Mouse (Mus musculus) brain, embryonic 18.5 days (tissue): ENCODE measurements at regions not wholly inside any gene's neighbourhood (a gene's known extent, or its start where the extent isn't known, plus 50 kb on each side); places are given as distances from the start of the nearest gene placed in this dataset.

Experiments used
- DNase-seq: peaks from one replicate; pipeline ENCODE4 v3.0.0-alpha.2; 2012; ENCODE audit warnings: low read depth, low spot score

DNA sequence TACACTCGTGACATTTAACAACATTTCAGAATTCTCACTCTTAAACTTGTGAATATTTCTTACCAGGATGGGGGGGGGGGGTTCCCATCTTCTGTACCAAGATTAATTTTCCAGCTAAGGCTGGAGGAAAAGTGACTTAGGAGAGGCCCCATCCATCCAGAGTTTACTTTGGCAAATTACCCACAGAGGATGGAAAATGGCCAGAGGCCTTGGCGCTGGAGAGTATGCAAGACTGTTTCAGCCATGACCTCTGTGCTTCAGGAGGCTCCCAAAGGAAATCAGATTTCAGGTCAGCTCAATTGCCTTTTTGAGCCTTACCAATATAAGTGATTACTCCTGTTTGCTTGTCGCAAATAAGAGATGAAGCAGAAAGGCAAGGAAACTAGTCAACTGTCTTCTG is 143.4 kb upstream of the F930015N05Rik start:
- no peak for DNase-seq

DNA sequence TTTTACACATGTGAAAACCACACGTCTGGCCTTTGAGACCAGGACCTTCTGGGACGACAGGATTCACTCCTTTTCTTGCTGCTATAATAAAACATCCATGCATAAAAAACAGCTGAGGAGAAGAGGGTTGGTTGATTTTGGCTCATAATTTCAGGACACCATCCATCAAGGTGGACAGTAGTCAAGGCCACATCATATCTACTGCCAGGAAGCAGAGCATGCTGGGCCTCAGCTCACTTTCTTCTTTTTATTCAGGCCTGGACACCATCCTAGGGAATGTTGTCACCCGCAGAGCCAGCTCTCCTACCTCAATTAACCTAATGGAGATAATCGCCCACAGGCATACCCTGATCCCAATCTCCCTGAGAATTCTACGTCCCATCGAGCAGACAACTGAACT is 149.6 kb upstream of the F930015N05Rik start:
- no peak for DNase-seq

DNA sequence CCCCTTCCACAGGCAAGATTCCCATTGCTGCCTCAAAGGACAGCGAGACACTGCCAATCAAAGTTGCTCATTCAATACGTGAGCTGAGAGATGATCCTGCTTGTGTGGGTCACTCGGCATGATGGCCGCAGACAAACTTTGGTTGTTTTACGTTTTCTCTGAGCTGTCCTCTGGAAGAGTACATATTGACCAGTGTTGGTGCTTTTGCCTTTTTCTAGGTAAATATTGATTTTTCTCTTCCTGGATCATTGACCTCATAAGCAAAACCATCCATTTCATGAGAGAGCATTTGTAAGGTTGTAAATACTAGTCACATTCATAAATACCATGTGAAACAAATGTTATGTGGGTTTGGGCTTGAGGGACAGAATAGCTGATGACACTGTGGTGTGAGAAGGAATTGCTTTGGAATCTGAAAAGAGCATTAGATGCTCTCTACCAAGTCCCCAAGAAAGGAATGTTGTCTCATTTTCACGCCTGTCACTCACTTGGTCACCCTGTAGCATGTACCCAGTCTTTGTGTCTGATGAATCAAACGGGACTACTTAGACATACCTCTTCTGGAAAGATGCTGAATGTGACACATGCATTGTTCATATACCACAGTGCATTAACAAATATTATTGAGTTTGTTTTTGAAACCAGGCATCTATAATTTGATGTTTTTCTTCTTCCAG is 150.7 kb upstream of the F930015N05Rik start:
- no peak for DNase-seq

DNA sequence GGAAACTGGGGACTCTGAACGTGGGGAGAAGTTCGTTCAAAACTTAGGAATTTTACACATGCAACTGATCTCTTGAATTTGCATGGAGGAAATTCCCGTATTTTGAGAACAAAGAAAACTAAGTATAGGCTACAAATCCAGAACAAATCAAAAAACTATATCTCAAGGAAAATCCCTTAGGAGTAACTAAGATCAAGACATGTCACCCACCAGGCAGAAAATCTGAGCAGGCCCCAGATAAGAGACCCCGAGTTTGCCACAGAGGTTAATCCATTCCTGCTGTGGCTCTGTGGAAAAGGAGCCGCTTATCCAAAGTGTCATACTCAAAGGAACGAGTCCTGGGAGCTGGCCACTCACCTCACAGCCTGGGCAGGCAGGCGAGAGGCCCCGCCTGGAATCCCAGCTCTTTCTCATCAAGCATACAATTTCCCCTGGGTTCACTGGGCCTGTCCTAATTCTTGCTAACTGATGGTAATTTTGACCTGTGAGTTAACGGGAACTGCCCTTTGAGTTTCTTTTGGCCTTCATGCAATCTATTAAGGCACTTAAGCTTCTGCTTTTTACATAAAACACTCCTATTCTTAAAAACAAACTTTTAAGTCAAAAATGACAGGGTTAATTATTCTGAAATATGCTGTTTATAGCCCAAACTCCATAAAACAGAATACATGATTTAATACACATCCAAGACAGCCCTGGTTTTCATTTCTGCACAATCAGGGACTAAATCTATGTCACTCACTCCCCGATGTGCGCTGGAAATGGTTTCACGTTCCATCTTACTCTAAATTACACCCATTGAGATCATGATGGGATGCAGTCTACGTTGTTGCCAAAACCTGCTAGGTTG is 151.5 kb upstream of the F930015N05Rik start:
- DNase-seq = no peak

DNA sequence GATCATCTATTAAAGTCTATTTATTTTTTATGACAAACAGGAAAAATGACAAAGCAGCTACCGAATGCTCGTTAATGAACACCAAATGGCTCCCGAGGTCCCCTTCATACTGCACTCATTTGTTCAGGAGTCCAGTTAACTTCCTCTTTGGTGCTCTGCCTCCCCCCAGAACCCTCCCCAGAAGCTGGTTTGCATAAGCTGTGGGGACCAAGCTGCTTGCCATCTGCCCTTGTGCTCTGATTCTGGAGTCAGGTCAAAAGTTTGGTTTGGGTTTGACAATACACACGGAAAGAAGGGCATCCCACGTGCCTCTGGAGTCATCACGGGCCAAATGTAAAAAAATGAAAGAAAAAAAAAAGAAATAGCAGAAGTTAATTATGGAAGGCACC is 152.1 kb upstream of the F930015N05Rik start:
- no peak for DNase-seq

DNA sequence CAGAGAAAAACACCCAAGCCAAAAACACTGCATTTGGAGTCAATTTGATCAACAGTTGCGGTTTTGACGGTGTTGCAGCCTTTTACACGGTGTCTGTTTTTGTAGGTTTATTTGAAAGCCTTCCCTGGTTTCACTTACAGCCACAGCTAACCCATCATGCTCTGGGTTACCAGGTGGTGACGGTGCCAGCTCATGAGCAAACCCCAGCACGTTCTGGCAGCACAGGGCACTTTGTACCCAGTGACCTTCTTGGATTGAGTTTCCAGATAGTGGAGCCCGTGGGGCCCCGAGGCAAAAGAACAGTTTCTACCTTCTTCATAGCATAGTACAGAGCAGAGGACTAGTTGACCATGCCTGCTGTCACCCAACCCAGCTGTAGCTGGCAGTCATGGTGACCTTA is 152.6 kb upstream of the F930015N05Rik start:
- DNase-seq = no peak

DNA sequence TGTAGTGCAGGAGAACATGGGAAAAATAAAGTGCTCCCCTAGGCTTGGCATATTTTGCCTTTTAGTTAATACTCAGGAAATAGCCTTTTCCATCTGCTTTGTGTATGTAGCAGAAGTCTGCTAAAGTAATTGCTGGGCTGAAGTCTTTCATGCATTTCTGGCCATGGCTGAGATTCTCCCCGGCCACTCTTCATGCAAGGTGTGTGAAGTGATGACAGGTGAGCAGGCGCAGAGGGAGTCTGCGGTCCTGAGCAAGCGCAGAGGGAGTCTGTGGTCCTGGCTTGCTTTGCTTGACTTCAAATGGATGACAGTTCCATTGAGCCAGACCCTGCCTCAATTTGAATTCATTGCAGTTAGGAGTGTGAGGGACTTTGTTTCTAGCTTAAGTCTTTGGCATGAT is 153.6 kb upstream of the F930015N05Rik start:
- no peak for DNase-seq

DNA sequence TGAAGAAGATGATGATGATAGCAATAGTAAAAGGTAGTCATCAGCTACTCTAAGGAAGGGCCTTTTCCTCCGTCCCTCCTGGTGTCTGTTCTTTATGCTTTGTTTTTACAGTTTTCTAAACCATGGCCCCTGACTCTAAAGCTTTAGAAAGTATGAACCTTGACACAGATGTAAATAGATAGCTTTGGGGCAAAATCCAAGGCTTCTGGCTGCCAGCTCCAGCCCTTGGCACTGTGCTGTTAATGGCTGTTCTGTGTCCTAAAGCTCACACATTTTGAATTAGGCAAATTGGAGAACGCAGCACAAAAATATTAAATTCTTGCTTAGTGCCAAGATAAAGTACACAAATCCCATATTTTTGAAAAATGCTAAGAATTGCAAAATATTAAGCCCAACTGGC is 155.8 kb upstream of the F930015N05Rik start:
- no peak for DNase-seq

DNA sequence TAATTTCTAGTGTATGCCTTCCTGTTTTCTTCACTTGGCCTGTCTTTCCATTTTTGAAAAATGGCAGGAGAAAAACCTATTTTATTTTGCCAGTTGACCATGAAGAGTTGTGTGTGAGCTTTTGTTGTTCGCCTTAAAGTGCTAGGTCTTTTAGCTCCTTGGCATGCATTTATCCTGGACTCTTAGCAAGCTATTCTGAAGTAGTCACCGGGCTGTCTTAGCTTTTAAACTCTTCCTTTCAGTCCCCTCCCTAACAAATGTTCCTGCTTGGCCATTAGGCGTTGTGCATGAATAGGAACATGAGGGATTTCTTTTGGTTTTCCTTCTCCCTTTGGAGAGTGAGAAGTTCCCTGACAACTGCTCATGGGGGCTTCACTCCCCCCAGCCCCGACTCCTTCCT is 160.9 kb upstream of the F930015N05Rik start:
- DNase-seq = no peak

DNA sequence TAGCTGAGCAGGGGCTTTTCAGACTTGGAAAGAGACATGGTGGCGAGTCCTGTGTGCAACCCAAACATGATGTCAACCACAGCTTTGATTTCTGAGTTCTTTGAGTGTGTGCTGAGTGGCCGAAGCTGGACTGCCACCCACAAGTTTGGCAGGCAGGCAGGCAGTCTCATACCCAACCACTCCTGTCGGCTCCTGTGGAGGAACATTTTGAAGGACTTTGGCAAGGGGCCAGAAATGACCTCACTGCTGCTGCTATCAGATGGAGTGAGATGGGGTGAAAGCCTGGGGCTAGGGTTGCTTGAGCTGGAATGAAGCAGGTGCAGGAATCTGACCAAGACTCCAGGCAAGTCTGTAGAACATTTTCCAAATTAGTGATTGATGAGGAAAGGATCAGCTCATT is 162.7 kb upstream of the F930015N05Rik start:
- DNase-seq = no peak

DNA sequence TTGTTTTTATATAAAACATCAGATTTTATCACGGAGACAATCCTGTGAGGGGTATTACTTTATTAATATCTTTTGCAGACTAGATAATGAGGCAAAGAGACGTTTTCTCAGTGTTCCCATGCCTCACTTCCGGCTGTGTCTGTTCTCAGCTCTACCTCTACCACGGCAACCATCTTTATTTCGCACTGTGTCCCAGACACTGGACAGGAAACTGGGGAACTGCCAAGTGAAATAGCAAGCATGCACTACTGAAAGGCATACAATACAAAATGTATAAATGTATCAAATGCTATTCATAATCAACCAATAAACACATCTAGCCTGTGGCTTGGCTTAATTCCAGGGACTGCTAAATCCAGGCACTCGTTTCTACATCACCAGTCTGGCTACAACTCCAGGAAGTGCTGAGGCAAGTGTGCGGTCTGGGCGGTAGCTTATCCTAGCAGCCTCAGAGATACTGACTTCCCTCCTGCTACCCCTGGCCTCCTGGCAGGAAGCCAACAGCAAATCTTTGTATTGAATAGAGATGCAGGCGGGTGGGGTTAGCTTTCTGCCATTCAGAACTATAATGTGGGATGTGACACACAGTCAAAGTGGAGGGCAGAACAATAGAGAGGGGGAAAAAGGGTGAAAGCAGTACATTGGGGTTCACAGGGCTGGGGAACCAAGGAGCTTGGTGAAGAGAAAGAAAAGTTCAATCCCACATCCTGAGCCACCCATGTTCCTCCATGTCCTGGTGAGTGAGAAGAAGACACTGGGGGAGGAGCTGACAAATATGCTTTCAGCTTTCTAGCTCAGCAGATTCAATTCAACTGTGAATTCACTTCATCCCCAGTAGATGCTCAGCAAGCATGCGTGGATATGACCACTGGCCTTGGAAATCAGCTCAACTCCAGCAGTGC is 164.0 kb upstream of the F930015N05Rik start:
- no peak for DNase-seq

DNA sequence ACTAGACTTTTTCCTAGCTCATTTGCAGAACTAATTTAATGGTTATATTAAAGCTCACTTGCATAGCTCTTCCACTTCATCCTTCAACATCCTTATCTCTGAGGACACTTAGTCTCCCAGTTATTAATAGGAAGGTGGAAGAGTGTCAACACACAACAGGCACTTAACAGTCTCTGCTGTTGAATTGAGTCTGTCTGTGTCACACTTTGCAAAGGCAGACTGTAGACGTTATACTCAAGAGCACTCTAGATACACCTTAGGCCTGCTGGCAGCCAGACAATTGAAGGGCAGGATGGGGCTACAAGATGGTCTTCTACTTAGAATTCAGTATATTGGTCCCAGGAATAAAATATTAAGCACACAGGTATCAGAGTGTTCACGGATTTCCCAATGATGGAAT is 172.6 kb upstream of the F930015N05Rik start:
- no peak for DNase-seq

DNA sequence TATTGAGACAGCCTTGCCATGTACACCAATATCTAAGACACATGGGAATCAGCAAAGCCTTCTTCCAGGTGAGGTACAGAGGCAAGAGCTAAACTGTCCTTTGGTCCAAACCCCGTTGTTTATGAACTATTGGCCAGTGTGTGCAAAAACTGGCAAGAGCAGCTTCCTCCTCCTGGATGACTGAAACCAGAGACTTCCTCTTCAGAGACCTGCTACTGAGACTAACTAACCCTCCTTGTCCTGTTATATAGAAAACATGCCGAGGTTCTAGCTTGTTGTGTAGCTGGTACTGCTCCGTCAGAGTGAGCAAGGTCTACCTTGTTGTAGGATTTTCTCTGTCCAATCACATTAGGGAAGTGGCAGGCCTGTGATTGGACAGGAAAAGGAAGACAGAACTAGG is 174.3 kb upstream of the F930015N05Rik start:
- DNase-seq = no peak

DNA sequence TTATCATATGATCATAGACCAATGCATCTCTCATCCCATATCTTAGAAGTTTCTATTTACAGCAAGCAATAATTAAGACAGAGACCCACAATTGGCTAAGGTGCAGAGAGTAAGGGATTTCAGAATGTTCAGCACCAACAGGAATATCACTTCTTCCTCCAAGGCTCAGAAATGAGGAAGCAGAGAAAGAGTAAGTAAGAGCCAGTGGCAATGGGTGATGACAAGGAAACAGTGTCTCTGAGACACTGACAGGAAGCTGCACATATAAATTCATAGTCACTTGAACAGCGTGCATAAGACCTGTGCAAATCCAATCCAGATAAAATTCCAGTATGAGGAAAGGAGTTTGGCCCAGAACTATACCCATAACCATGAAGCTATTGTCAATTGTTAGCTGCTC is 178.7 kb upstream of the F930015N05Rik start:
- no peak for DNase-seq

DNA sequence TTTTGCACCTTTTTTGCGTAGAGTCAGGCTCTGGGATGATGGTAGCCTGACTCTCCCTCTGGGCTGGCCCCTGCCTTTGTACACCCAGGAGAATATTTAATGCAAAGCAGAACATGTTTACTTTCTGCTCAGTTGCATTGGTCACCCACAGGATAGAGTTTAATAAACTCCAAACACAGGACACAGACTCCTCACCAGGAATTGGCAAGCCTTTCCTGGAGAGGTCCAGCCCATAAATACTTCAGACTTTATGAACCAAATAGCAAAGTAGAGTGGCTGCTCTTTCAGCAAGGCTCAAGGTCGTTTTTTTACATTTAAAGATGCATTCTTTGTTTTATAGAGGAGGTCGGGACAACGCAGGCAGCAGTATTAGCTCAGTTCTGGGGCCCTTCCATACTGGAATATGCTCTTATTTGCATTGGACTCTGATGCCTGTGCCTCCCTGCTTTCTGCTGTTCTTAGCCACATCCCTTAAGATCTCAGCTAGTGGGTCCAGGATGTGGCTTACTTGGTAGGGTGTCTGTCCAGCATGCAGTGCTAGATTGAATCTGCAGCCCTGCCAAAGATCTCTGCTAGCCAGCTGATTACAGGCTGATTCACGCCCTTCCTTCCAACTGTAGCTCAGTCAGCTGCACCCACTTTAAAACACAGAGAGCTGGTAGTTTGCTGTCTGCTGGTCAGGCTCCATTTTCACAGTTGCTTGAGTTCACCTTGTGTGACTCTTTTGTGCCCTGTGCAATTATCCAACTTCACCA is 182.4 kb upstream of the F930015N05Rik start:
- no peak for DNase-seq

DNA sequence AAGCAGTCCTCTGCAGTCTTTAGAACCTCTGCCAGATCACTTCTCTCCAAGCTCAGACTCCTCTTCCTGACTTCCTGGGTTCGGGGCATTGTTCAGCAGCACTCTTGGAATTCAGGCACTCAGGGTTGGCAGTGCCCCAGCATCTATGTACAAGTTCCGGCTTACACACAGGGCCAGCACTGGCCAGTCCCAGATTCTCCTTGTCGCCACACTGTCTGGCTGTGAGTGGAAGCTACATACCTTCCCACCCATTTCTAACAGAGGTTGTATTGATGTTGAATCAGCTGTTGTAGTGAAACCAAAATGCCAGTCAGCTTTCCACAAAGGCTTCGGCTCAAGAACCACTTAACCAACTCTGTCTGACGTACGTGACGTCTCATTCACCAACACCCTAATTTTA is 190.7 kb upstream of the F930015N05Rik start:
- DNase-seq = no peak

DNA sequence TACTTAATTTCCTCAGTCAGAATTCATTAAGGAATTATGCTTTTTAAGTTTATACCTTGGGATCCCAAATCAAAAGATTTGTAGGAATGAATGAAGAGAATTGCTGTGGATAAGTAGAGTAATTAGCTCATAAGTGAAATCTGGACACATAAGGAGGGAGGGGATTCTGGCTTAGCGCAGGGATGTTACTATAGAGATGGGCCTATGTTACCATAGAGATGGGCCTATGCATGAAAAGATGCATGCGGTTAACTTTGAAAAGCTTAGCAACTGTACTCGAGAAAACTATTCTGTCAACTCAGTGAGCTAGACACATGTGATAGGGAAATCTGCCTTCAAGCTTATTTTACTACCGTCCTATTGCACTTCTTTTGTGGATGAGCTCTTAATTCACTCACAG is 204.5 kb upstream of the F930015N05Rik start:
- DNase-seq = peak; percentile 55

DNA sequence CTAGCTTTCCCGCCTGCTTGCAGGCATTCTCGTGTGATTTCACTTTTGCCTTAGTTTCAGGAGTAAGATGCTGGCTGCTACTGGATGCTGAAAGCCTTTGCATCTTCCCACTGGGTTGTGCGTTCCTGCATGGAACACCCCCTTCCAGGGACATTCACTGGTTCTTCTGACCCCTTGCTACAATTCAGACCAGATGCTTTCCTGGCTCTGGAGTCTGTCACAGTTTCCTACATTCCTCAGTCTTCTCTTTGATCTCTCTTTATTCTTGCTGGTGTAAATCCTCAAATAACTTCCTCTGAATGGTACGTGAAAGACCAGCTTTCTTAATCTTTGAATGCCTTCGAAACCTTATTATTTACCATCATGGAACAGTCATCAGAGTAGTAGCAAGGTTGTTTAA is 206.7 kb upstream of the F930015N05Rik start:
- DNase-seq = no peak

DNA sequence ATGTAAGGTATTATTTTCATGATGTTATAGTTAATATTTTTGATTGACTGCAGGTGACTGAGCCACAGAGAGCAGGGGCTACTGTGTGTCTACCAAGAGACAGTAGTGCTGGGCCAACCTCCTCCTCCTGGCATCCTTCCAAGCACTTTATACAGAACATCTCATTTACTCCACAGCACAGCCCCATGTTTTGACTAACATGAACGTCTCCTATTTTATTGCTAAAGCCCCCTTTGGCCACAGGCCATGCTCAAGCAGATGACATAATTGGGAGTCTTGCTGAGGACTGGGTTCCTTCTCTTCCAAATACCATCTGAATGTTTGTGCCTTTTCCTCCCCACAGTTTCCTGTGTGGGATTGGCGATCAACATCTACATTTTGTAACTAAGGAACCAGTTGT is 211.5 kb upstream of the F930015N05Rik start:
- no peak for DNase-seq

DNA sequence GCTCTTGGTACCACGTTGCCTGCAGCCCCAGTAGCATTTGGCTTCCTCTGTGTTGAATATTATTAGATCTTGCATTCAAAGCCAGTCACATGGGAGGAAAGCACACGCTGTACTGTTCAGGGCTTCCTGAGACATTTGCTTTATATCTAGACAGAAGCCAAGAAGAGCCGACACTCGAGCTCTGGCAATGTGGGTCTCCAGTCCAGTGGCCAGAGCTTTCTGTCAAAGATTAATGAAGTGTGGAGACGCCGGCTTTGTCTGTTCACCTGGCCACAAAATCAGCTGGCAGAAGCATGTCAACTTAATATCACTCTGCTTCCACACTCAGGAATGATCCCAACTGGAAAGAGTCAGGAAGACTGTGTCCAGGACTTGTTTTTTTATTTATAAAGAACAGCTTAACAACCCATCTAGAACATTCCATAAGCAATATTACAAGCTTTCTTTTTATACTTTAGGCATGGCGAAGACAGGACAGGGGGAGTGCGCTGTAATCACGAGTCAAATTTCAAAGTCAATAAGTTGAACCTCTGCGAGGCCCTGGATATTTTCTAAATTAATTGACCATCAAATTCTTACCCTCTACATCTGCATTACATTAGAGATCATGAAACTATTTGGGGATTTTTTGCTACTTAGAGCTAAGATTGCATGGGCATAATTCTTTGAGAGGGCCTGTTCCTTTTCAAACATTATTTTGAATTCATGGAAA is 214.3 kb upstream of the F930015N05Rik start:
- DNase-seq = no peak

DNA sequence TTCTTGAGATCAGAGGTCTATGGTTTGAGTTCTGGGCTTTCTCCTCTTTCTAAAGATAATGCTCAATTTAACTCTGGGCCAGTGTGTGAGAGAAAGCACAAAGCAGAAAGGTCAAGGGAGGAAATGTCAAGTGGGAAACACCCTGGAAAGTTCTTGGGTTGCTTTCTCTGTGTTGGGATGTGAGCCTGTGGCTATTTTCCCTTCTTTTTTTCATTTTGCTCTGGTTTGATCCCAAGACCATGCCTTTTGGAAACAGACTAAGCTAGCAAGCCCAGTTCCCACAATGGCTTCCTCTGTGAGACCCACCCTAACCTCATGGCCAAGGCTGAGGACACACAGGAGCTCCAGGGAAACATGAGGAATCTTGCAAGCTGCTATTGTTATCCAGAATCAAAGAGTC is 216.4 kb upstream of the F930015N05Rik start:
- no peak for DNase-seq
